Mouse (Mus musculus) limb, embryonic 12.5 days (tissue): ENCODE results near the gene Cep112. TPM values are rescaled to one million over a fixed set of nuclear protein-coding genes. Genes with fewer than 3 reads are reported as not detected.
"Not testable (repeated sequence)": the region's sequence is repeated elsewhere in the genome, so short reads cannot be mapped to it uniquely, and the experiment has no call there.

Source experiments
- ATAC-seq: fragments of 200-750 bp; cut with Nextera tagmentation; 2 replicates; pipeline ENCODE4 v1.8.0; 2017; ENCODE audit warnings: low read depth, moderate TSS enrichment; ENCODE audit not compliant: insufficient number of reproducible peaks, insufficient read depth, low FRiP score, low TSS enrichment
- H3K27ac ChIP-seq: fragments of 300-500 bp; sonication (generic); 2 replicates; pipeline ENCODE4 v1.5.1; 2016; ENCODE audit warnings: mild to moderate bottlenecking, moderate library complexity
- H3K27me3 ChIP-seq: fragments of 300-500 bp; sonication (generic); 2 replicates; pipeline ENCODE4 v1.6.1; 2016; ENCODE audit warnings: mild to moderate bottlenecking, moderate library complexity
- H3K36me3 ChIP-seq: fragments of 300-500 bp; sonication (generic); 2 replicates; pipeline ENCODE4 v1.6.1; 2016; ENCODE audit warnings: mild to moderate bottlenecking, moderate library complexity
- H3K4me1 ChIP-seq: fragments of 300-500 bp; sonication (generic); replicated peaks from 2 replicates; pipeline ENCODE4 v1.6.1; 2016
- H3K4me2 ChIP-seq: fragments of 300-500 bp; sonication (generic); 2 replicates; pipeline ENCODE4 v1.6.1; 2016; ENCODE audit warnings: mild to moderate bottlenecking, moderate library complexity
- H3K4me3 ChIP-seq: fragments of 300-500 bp; sonication (generic); replicated peaks from 2 replicates; pipeline ENCODE4 v1.5.1; 2016; ENCODE audit warnings: mild to moderate bottlenecking
- H3K9ac ChIP-seq: fragments of 300-500 bp; sonication (generic); replicated peaks from 2 replicates; pipeline ENCODE4 v1.6.1; 2016; ENCODE audit warnings: mild to moderate bottlenecking, moderate library complexity
- H3K9me3 ChIP-seq: fragments of 300-500 bp; sonication (generic); 2 replicates; pipeline ENCODE4 v1.6.1; 2016; ENCODE audit warnings: mild to moderate bottlenecking, moderate library complexity
- WGBS: fragments of 180-500 bp; shearing (Covaris S2); methylation state at CpG from one replicate; pipeline ENCODE4 v1.1.7; 2016; 5-methylcytosine and 5-hydroxymethylcytosine counted together
- polyA plus RNA-seq: library from polyadenylated mRNA; unstranded; fragments of >200 nt; fragmentation: Nextera tagmentation; extraction: Ambion mirVana; gene quantifications from 2 replicates; pipeline ENCODE4 v1.2.1, GENCODE M21; 2016

Gene Cep112
- polyA plus RNA-seq, 1 experiment from 2014 or later: 17.8 TPM

GRCm38 (mm10) chr11:108857254-108857653, 432.3 kb downstream of the Cep112 start:
- Histone ChIP-seq H3K4me1 (peaks cover 19% of the 10 kb centered on the region), H3K36me3 (no peaks in the 10 kb centered on the region), H3K4me2 (no peak overlapping the region), H3K27me3 (no peaks in the 10 kb centered on the region), H3K9me3 (0 out of 2 replicates have a peak, but pooled peaks cover 3% of the 10 kb centered on the region), H3K4me3 (no peak overlapping the region), H3K27ac (0 out of 2 replicates have a peak overlapping the region, but pooled peaks have one; percentile 50), H3K9ac (no peak overlapping the region)
- 38% methylated on average over 6 of the region's 6 CpGs for WGBS
- ATAC-seq: no peak

- no peaks in the 10 kb centered on the region for H3K27me3 ChIP-seq
- H3K4me2 ChIP-seq: no peak overlapping the region
- H3K36me3 ChIP-seq: no peaks in the 10 kb centered on the region
- H3K9ac ChIP-seq: no peak overlapping the region
- H3K27ac ChIP-seq: 0 out of 2 replicates have a peak overlapping the region, but pooled peaks have one; percentile 50
- H3K4me3 ChIP-seq: no peak overlapping the region
- whole genome bisulfite sequencing: 41% methylated on average over 7 of the region's 7 CpGs
- 0 out of 2 replicates have a peak, but pooled peaks cover 3% of the 10 kb centered on the region for H3K9me3 ChIP-seq
- ATAC-seq: peak; percentile 47; the same call in 1 of the 2 replicates
- H3K4me1 ChIP-seq: peaks cover 22% of the 10 kb centered on the region
These were observed 432.8 kb downstream of the Cep112 start for GRCm38 (mm10) chr11:108857678-108858338.

- peak; percentile 56; the same call in 1 of the 2 replicates for ATAC-seq
- Histone ChIP-seq H3K4me1 (peaks cover 22% of the 10 kb centered on the region), H3K4me3 (no peak overlapping the region), H3K4me2 (no peak overlapping the region), H3K27ac (no peak overlapping the region), H3K9me3 (0 out of 2 replicates have a peak, but pooled peaks cover 3% of the 10 kb centered on the region), H3K27me3 (no peaks in the 10 kb centered on the region), H3K9ac (no peak overlapping the region), H3K36me3 (no peaks in the 10 kb centered on the region)
- 69% methylated on average over 3 of the region's 3 CpGs for WGBS
These were observed 433.4 kb downstream of the Cep112 start for GRCm38 (mm10) chr11:108858339-108858804.

GRCm38 (mm10) chr11:108858846-108859245, 433.9 kb downstream of the Cep112 start:
- 77% methylated on average over 6 of the region's 6 CpGs for WGBS
- Histone ChIP-seq H3K9me3 (0 out of 2 replicates have a peak, but pooled peaks cover 3% of the 10 kb centered on the region), H3K4me3 (no peak overlapping the region), H3K9ac (no peak overlapping the region), H3K36me3 (no peaks in the 10 kb centered on the region), H3K27ac (no peak overlapping the region), H3K4me1 (peaks cover 22% of the 10 kb centered on the region), H3K4me2 (no peak overlapping the region), H3K27me3 (no peaks in the 10 kb centered on the region)
- ATAC-seq: no peak

GRCm38 (mm10) chr11:108862360-108862759, 437.4 kb downstream of the Cep112 start:
- Histone ChIP-seq H3K27me3 (no peaks in the 10 kb centered on the region; the same call in 1 of the 2 replicates), H3K27ac (no peak overlapping the region)

GRCm38 (mm10) chr11:108865746-108866145, 440.8 kb downstream of the Cep112 start:
- Histone ChIP-seq H3K27me3 (no peaks in the 10 kb centered on the region; the same call in 1 of the 2 replicates), H3K4me1 (0 out of 2 replicates have a peak, but pooled peaks cover 2% of the 10 kb centered on the region), H3K4me3 (no peak overlapping the region), H3K27ac (no peak overlapping the region), H3K9me3 (no peaks in the 10 kb centered on the region), H3K9ac (no peak overlapping the region), H3K36me3 (no peaks in the 10 kb centered on the region), H3K4me2 (no peak overlapping the region)
- ATAC-seq: no peak
- WGBS: 36% methylated on average over 8 of the region's 8 CpGs

More at GRCm38 (mm10) chr11:108862360-108862759, 437.4 kb downstream of the Cep112 start:
- no peak overlapping the region for H3K4me3 ChIP-seq
- H3K36me3 ChIP-seq: no peaks in the 10 kb centered on the region
- no peak overlapping the region for H3K4me2 ChIP-seq
- H3K4me1 ChIP-seq: peaks cover 17% of the 10 kb centered on the region
- H3K9ac ChIP-seq: no peak overlapping the region
- 77% methylated on average over 6 of the region's 6 CpGs for WGBS
- no peak for ATAC-seq
- H3K9me3 ChIP-seq: no peaks in the 10 kb centered on the region

- Histone ChIP-seq H3K4me2 (no peak overlapping the region), H3K27ac (peak overlapping the region; percentile 51), H3K9me3 (no peaks in the 10 kb centered on the region), H3K27me3 (no peaks in the 10 kb centered on the region; the same call in 1 of the 2 replicates), H3K4me3 (no peak overlapping the region), H3K9ac (no peak overlapping the region), H3K36me3 (no peaks in the 10 kb centered on the region), H3K4me1 (no peaks in the 10 kb centered on the region)
- ATAC-seq: no peak
- WGBS: 58% methylated on average over 6 of the region's 6 CpGs
These were observed 442.5 kb downstream of the Cep112 start for GRCm38 (mm10) chr11:108867538-108867937.

- not testable (repeated sequence) for H3K9me3 ChIP-seq, H3K4me2 ChIP-seq, H3K36me3 ChIP-seq, H3K9ac ChIP-seq, H3K27ac ChIP-seq, ATAC-seq, H3K27me3 ChIP-seq, H3K4me3 ChIP-seq, H3K4me1 ChIP-seq
- WGBS: 94% methylated on average over 1 of the region's 1 CpGs
These were observed 446.3 kb downstream of the Cep112 start for GRCm38 (mm10) chr11:108871284-108871683.

GRCm38 (mm10) chr11:108871748-108872147, 446.8 kb downstream of the Cep112 start:
- H3K27me3 ChIP-seq: no peaks in the 10 kb centered on the region
- H3K9ac ChIP-seq: no peak overlapping the region
- H3K9me3 ChIP-seq: no peaks in the 10 kb centered on the region
- ATAC-seq: no peak
- no peaks in the 10 kb centered on the region for H3K4me1 ChIP-seq
- no peak overlapping the region for H3K4me3 ChIP-seq
- 84% methylated on average over 3 of the region's 3 CpGs for WGBS
- H3K36me3 ChIP-seq: no peaks in the 10 kb centered on the region
- no peak overlapping the region for H3K27ac ChIP-seq
- H3K4me2 ChIP-seq: no peak overlapping the region

- Histone ChIP-seq H3K4me1 (peaks cover 11% of the 10 kb centered on the region), H3K9me3 (no peaks in the 10 kb centered on the region), H3K27ac (no peak overlapping the region), H3K4me2 (no peak overlapping the region), H3K9ac (no peak overlapping the region), H3K36me3 (no peaks in the 10 kb centered on the region), H3K27me3 (no peaks in the 10 kb centered on the region), H3K4me3 (no peak overlapping the region)
- no peak for ATAC-seq
- 56% methylated on average over 7 of the region's 7 CpGs for WGBS
These were observed 451.7 kb downstream of the Cep112 start for GRCm38 (mm10) chr11:108876633-108877205.

GRCm38 (mm10) chr11:108877520-108877919, 452.5 kb downstream of the Cep112 start:
- ATAC-seq: no peak
- no peak overlapping the region for H3K27ac ChIP-seq
- 71% methylated on average over 5 of the region's 5 CpGs for WGBS
- H3K4me3 ChIP-seq: no peak overlapping the region
- no peaks in the 10 kb centered on the region for H3K27me3 ChIP-seq
- H3K9me3 ChIP-seq: no peaks in the 10 kb centered on the region
- no peak overlapping the region for H3K9ac ChIP-seq
- no peak overlapping the region for H3K4me2 ChIP-seq
- no peaks in the 10 kb centered on the region for H3K36me3 ChIP-seq
- H3K4me1 ChIP-seq: peaks cover 16% of the 10 kb centered on the region
